Mouse (Mus musculus) thymus, postnatal 14 days (tissue): ENCODE results near the gene Ckap2l.

Experiments used
- DNase-seq: peaks from one replicate; pipeline ENCODE4 v3.0.0; 2021

Ckap2l gene

GRCm38 (mm10) chr2:129261151-129261794 lies 35.7 kb downstream of the Ckap2l start:
- DNase-seq = no peak

- no peak for DNase-seq
Observed at GRCm38 (mm10) chr2:129260646-129261045, 36.4 kb downstream of the Ckap2l start.

GRCm38 (mm10) chr2:129258475-129259211 lies 38.4 kb downstream of the Ckap2l start:
- peak; percentile 82 for DNase-seq

- DNase-seq = no peak
Observed at GRCm38 (mm10) chr2:129258056-129258455, 39.0 kb downstream of the Ckap2l start.

GRCm38 (mm10) chr2:129256006-129256405 lies 41.0 kb downstream of the Ckap2l start:
- no peak for DNase-seq

- no peak for DNase-seq
Observed at GRCm38 (mm10) chr2:129254076-129254475, 42.9 kb downstream of the Ckap2l start.

- no peak for DNase-seq
Observed at GRCm38 (mm10) chr2:129253631-129253970, 43.4 kb downstream of the Ckap2l start.

GRCm38 (mm10) chr2:129252836-129253630 lies 44.0 kb downstream of the Ckap2l start:
- DNase-seq = no peak

- DNase-seq = peak; percentile 13
Observed at GRCm38 (mm10) chr2:129249321-129249720, 47.7 kb downstream of the Ckap2l start.

GRCm38 (mm10) chr2:129247707-129248121 lies 49.3 kb downstream of the Ckap2l start:
- no peak for DNase-seq

GRCm38 (mm10) chr2:129246924-129247323 lies 50.1 kb downstream of the Ckap2l start:
- DNase-seq = no peak

- no peak for DNase-seq
Observed at GRCm38 (mm10) chr2:129246436-129246835, 50.6 kb downstream of the Ckap2l start.

GRCm38 (mm10) chr2:129245618-129246017 lies 51.4 kb downstream of the Ckap2l start:
- DNase-seq = no peak

GRCm38 (mm10) chr2:129244446-129245120 lies 52.4 kb downstream of the Ckap2l start:
- no peak for DNase-seq

- peak; percentile 53 for DNase-seq
Observed at GRCm38 (mm10) chr2:129243786-129244185, 53.2 kb downstream of the Ckap2l start.

GRCm38 (mm10) chr2:129243005-129243404 lies 54.0 kb downstream of the Ckap2l start:
- no peak for DNase-seq

- no peak for DNase-seq
Observed at GRCm38 (mm10) chr2:129241845-129242833, 54.9 kb downstream of the Ckap2l start.

GRCm38 (mm10) chr2:129240726-129241432 lies 56.1 kb downstream of the Ckap2l start:
- DNase-seq = no peak

- no peak for DNase-seq
Observed at GRCm38 (mm10) chr2:129236526-129236925, 60.5 kb downstream of the Ckap2l start.

GRCm38 (mm10) chr2:129234731-129235130 lies 62.3 kb downstream of the Ckap2l start:
- no peak for DNase-seq

GRCm38 (mm10) chr2:129233803-129234477 lies 63.1 kb downstream of the Ckap2l start:
- DNase-seq = no peak
